Mouse (Mus musculus) CD4-positive, CD25-positive, alpha-beta regulatory T cell, adult 2 months (primary cell): ENCODE results near the gene Sdk1.

Experiments
- DNase-seq: peaks from one replicate; pipeline ENCODE4 v3.0.0-alpha.2; 2012; ENCODE audit warnings: low read depth, low spot score

Sdk1 gene

GRCm38 (mm10) chr5:141324910-141325309 lies 83.6 kb downstream of the Sdk1 start:
- DNase-seq: no peak

- DNase-seq: no peak
These were observed 103.1 kb downstream of the Sdk1 start for GRCm38 (mm10) chr5:141344376-141344775.

GRCm38 (mm10) chr5:141345476-141345875 lies 104.2 kb downstream of the Sdk1 start:
- DNase-seq: no peak

- DNase-seq: no peak
These were observed 121.4 kb downstream of the Sdk1 start for GRCm38 (mm10) chr5:141362676-141363075.

GRCm38 (mm10) chr5:141363956-141364355 lies 122.7 kb downstream of the Sdk1 start:
- no peak for DNase-seq

- DNase-seq: no peak
These were observed 127.3 kb downstream of the Sdk1 start for GRCm38 (mm10) chr5:141368567-141368966.

GRCm38 (mm10) chr5:141374797-141375196 lies 133.5 kb downstream of the Sdk1 start:
- DNase-seq: no peak

GRCm38 (mm10) chr5:141379836-141380773 lies 138.8 kb downstream of the Sdk1 start:
- DNase-seq: no peak

- no peak for DNase-seq
These were observed 139.5 kb downstream of the Sdk1 start for GRCm38 (mm10) chr5:141380774-141381156.

- no peak for DNase-seq
These were observed 140.3 kb downstream of the Sdk1 start for GRCm38 (mm10) chr5:141381581-141381980.

GRCm38 (mm10) chr5:141382246-141382835 lies 141.1 kb downstream of the Sdk1 start:
- DNase-seq: no peak

- no peak for DNase-seq
These were observed 147.2 kb downstream of the Sdk1 start for GRCm38 (mm10) chr5:141388451-141388850.

GRCm38 (mm10) chr5:141390541-141390940 lies 149.3 kb downstream of the Sdk1 start:
- DNase-seq: no peak

GRCm38 (mm10) chr5:141391153-141391552 lies 149.9 kb downstream of the Sdk1 start:
- no peak for DNase-seq

GRCm38 (mm10) chr5:141393846-141394245 lies 152.6 kb downstream of the Sdk1 start:
- no peak for DNase-seq

- no peak for DNase-seq
These were observed 153.3 kb downstream of the Sdk1 start for GRCm38 (mm10) chr5:141394586-141394985.

GRCm38 (mm10) chr5:141403741-141404140 lies 162.5 kb downstream of the Sdk1 start:
- no peak for DNase-seq

GRCm38 (mm10) chr5:141404651-141405050 lies 163.4 kb downstream of the Sdk1 start:
- DNase-seq: no peak

GRCm38 (mm10) chr5:141406926-141407325 lies 165.6 kb downstream of the Sdk1 start:
- no peak for DNase-seq

GRCm38 (mm10) chr5:141413013-141413412 lies 171.7 kb downstream of the Sdk1 start:
- DNase-seq: no peak

GRCm38 (mm10) chr5:141415644-141416243 lies 174.5 kb downstream of the Sdk1 start:
- no peak for DNase-seq

GRCm38 (mm10) chr5:141428132-141428531 lies 186.8 kb downstream of the Sdk1 start:
- no peak for DNase-seq

GRCm38 (mm10) chr5:141433286-141433685 lies 192.0 kb downstream of the Sdk1 start:
- DNase-seq: no peak
